Mouse (Mus musculus): ENCODE results near the gene Tspan4. TPM values are rescaled to one million over a fixed set of nuclear protein-coding genes. Genes with fewer than 3 reads are reported as not detected.
"Not testable (repeated sequence)": the region's sequence is repeated elsewhere in the genome, so short reads cannot be mapped to it uniquely, and the experiment has no call there.

Gene Tspan4
- polyA plus RNA-seq, 1 experiment from 2014 or later, result 49.7 TPM

- ATAC-seq (ENCODE audit: low read depth), result no peak
- Histone ChIP-seq H3K4me1 (replicated peaks) (peaks cover 78% of the 10 kb centered on the region), H3K27me3 (no peaks in the 10 kb centered on the region), H3K9me3 (replicated peaks) (no peaks in the 10 kb centered on the region), H3K36me3 (peaks cover 54% of the 10 kb centered on the region), H3K27ac (no peak overlapping the region), H3K4me3 (replicated peaks) (no peak overlapping the region), H3K9ac (no peak overlapping the region), H3K4me2 (no peak overlapping the region)
- no peak for DNase-seq
- 42% methylated on average over 6 of the region's 6 CpGs for WGBS (ENCODE audit: insufficient replicate concordance)
Measured at GRCm38 (mm10) chr7:141440613-141441012, 34.4 kb upstream of the Tspan4 start.

DNA sequence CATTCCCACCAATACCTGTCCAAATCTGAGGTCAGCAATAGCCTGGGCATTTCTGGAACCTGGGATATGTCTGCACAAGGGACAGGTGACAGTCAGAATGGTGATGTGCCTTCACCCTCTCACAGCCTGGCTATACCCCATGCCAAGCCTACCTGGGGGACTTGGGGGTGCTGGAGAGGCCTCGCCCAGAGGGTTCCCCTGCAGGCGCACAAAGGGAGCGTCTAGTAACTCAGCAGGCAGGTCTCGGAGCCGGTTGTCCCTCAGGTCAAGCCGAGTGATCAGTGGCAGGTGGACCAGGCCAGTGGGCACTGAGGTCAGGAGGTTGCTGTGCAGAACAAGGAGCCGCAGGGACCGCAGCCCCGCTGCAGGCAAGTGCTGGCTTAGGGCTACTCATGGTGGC, 33.6 kb upstream of the Tspan4 start:
- peaks cover 71% of the 10 kb centered on the region for H3K4me1 ChIP-seq (replicated peaks)
- DNase-seq (no peak), ATAC-seq (ENCODE audit: low read depth) (no peak)
- peak overlapping the region; percentile 97 for H3K4me2 ChIP-seq
- H3K27me3 ChIP-seq, result no peaks in the 10 kb centered on the region
- 92% methylated on average over 9 of the region's 9 CpGs for WGBS (ENCODE audit: insufficient replicate concordance)
- H3K9ac ChIP-seq, result peak overlapping the region; percentile 83
- peak overlapping the region; percentile 18; the same call in 1 of the 2 replicates for H3K27ac ChIP-seq
- H3K36me3 ChIP-seq, result peaks cover 54% of the 10 kb centered on the region
- no peaks in the 10 kb centered on the region for H3K9me3 ChIP-seq (replicated peaks)
- no peak overlapping the region; the same call in 1 of the 2 replicates for H3K4me3 ChIP-seq (replicated peaks)

DNA sequence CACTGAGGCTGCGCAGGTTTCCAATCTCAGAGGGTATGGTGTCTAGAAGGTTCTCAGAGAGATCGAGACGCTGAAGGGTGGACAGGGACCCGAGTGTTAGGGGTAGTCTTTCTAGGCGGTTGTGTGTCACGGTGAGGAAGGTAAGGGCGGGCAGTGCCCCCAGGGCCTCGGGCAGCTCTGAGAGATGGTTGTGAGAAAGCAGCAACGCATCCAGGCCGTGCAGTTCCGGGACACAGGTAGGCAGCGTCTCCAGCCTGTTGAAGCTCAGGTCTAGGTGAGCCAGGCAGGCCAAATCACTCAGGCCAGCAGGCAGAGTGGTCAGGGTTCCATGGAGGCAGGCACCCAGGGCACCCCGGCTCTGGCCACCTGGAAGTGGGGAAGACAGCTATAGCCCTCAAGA, 32.8 kb upstream of the Tspan4 start:
- Histone ChIP-seq H3K4me3 (replicated peaks) (peak overlapping the region; percentile 72), H3K36me3 (peaks cover 54% of the 10 kb centered on the region), H3K27ac (peak overlapping the region; percentile 79; the same call in 1 of the 2 replicates), H3K4me1 (replicated peaks) (peaks cover 69% of the 10 kb centered on the region), H3K9ac (peak overlapping the region; percentile 83), H3K9me3 (replicated peaks) (no peaks in the 10 kb centered on the region), H3K4me2 (peak overlapping the region; percentile 97), H3K27me3 (no peaks in the 10 kb centered on the region)
- 86% methylated on average over 13 of the region's 13 CpGs for WGBS (ENCODE audit: insufficient replicate concordance)
- ATAC-seq (ENCODE audit: low read depth), result no peak
- no peak for DNase-seq

GRCm38 (mm10) chr7:141443081-141443821, 31.8 kb upstream of the Tspan4 start:
- H3K9me3 ChIP-seq (replicated peaks), result no peaks in the 10 kb centered on the region
- H3K4me3 ChIP-seq (replicated peaks), result peak overlapping the region; percentile 72
- ATAC-seq (ENCODE audit: low read depth) (peak; percentile 15), DNase-seq (peak; percentile 42)
- peak overlapping the region; percentile 83 for H3K9ac ChIP-seq
- H3K27ac ChIP-seq, result peak overlapping the region; percentile 79
- H3K4me1 ChIP-seq (replicated peaks), result peaks cover 63% of the 10 kb centered on the region
- peak overlapping the region; percentile 97 for H3K4me2 ChIP-seq
- H3K36me3 ChIP-seq, result peaks cover 49% of the 10 kb centered on the region
- no peaks in the 10 kb centered on the region for H3K27me3 ChIP-seq
- WGBS (ENCODE audit: insufficient replicate concordance), result 19% methylated on average over 12 of the region's 12 CpGs

GRCm38 (mm10) chr7:141443828-141444237, 31.2 kb upstream of the Tspan4 start, which contains the start of gene Pidd1:
TSS of gene Pidd1 (minus strand) at chr7:141444025.
- under 1% methylated on average over 25 of the region's 25 CpGs for whole genome bisulfite sequencing (ENCODE audit: insufficient replicate concordance)

GRCm38 (mm10) chr7:141446374-141446773, 28.7 kb upstream of the Tspan4 start:
- H3K9me3 ChIP-seq (replicated peaks); H3K27me3 ChIP-seq; DNase-seq; ATAC-seq (ENCODE audit: low read depth): not testable (repeated sequence)
- Histone ChIP-seq H3K27ac (peak overlapping the region; percentile 90; the same call in 1 of the 2 replicates), H3K36me3 (peaks cover 49% of the 10 kb centered on the region), H3K9ac (peak overlapping the region; percentile 96), H3K4me1 (replicated peaks) (peaks cover 76% of the 10 kb centered on the region), H3K4me3 (replicated peaks) (peak overlapping the region; percentile 92), H3K4me2 (peak overlapping the region; percentile 76)
- 54% methylated on average over 3 of the region's 3 CpGs for WGBS (ENCODE audit: insufficient replicate concordance)

More at GRCm38 (mm10) chr7:141443828-141444237, 31.2 kb upstream of the Tspan4 start, which contains the start of gene Pidd1:
- Histone ChIP-seq H3K4me2 (peak within 1 kb of the TSS; percentile 97), H3K36me3 (peaks cover 49% of the 10 kb centered on the region), H3K4me3 (replicated peaks) (peak within 1 kb of the TSS; percentile 72), H3K4me1 (replicated peaks) (peaks cover 65% of the 10 kb centered on the region), H3K27ac (peak within 1 kb of the TSS; percentile 79), H3K27me3 (no peaks in the 10 kb centered on the region), H3K9ac (peak within 1 kb of the TSS; percentile 83), H3K9me3 (replicated peaks) (no peaks in the 10 kb centered on the region)
- peak; percentile 68 for ATAC-seq (ENCODE audit: low read depth)
- DNase-seq, result peak; percentile 78

GRCm38 (mm10) chr7:141447110-141447991, 27.7 kb upstream of the Tspan4 start, which contains the start of gene Rplp2:
TSS of gene Rplp2 (plus strand) at chr7:141447370.
- H3K9me3 ChIP-seq (replicated peaks), result no peaks in the 10 kb centered on the region
- peak within 1 kb of the TSS; percentile 76 for H3K4me2 ChIP-seq
- peak within 1 kb of the TSS; percentile 92 for H3K4me3 ChIP-seq (replicated peaks)
- ATAC-seq (ENCODE audit: low read depth) (peak; percentile 85), DNase-seq (peak; percentile 92)
- no peaks in the 10 kb centered on the region for H3K27me3 ChIP-seq
- H3K9ac ChIP-seq, result peak within 1 kb of the TSS; percentile 96
- H3K27ac ChIP-seq, result peak within 1 kb of the TSS; percentile 90
- WGBS (ENCODE audit: insufficient replicate concordance), result under 1% methylated on average over 63 of the region's 63 CpGs
- H3K4me1 ChIP-seq (replicated peaks), result peaks cover 75% of the 10 kb centered on the region
- H3K36me3 ChIP-seq, result peaks cover 49% of the 10 kb centered on the region

GRCm38 (mm10) chr7:141451928-141452327, 23.1 kb upstream of the Tspan4 start:
- Histone ChIP-seq H3K27me3 (no peaks in the 10 kb centered on the region), H3K9ac (peak overlapping the region; percentile 36), H3K4me3 (replicated peaks) (no peak overlapping the region), H3K4me1 (replicated peaks) (peaks cover 66% of the 10 kb centered on the region), H3K4me2 (0 out of 2 replicates have a peak overlapping the region, but pooled peaks have one; percentile 2), H3K36me3 (peaks cover 43% of the 10 kb centered on the region), H3K9me3 (replicated peaks) (no peaks in the 10 kb centered on the region), H3K27ac (peak overlapping the region; percentile 53)
- no peak for DNase-seq
- ATAC-seq (ENCODE audit: low read depth), result no peak

DNA sequence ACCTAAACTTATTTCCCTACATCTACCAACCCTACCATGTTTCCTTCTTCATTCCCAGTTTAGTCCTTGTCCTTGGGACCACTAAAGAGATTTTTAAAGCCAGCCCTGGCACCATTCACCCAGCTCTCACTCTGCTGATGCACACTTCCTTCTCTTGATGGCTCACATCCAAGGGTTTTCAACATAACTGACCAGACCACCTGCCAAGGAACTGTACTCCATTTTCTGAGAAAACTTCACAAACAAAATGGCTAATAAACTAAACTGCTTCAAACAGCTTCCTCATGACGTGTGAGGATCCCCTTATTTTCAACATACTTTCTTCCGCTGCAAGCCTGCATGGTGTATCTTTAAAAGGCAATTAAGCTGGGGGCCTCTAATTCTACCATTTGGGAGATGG, 21.4 kb upstream of the Tspan4 start:
- Histone ChIP-seq H3K4me1 (replicated peaks) (peaks cover 66% of the 10 kb centered on the region), H3K9ac (no peak overlapping the region), H3K9me3 (replicated peaks) (no peaks in the 10 kb centered on the region), H3K4me3 (replicated peaks) (no peak overlapping the region), H3K27ac (no peak overlapping the region), H3K27me3 (0 out of 2 replicates have a peak, but pooled peaks cover 1% of the 10 kb centered on the region), H3K36me3 (peaks cover 37% of the 10 kb centered on the region), H3K4me2 (no peak overlapping the region)
- no peak for ATAC-seq (ENCODE audit: low read depth)
- no peak for DNase-seq
- 64% methylated on average over 2 of the region's 2 CpGs for WGBS (ENCODE audit: insufficient replicate concordance)

DNA sequence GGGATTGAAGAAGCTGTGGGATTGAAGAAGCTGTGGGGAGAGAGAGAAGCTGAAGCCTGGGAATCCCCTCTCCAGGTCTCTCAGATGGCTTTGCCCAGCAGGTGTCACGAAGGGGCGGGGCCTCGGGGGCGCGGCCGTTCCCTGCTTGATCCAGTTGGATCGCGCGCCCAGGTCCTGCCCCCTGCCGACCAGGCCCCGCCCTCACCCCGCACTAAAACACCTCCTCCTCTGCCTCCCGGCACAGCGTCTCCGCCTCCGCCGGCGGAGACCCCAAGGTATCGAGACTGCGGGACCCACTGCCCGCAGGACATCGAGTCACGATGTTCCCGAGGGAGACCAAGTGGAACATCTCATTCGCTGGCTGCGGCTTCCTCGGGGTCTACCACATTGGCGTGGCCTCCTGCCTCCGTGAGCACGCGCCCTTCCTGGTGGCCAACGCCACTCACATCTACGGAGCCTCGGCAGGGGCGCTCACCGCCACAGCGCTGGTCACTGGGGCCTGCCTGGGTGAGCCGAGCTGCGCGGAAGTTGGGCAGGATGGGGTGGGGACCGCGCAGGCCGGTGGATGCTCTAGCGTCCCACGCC, 20.0 kb upstream of the Tspan4 start, which contains the start of gene Pnpla2:
TSS of gene Pnpla2 (plus strand) at position 232 of the 585 bp plus-strand sequence.
- Histone ChIP-seq H3K27me3 (peaks cover 15% of the 10 kb centered on the region), H3K36me3 (peaks cover 23% of the 10 kb centered on the region), H3K9me3 (replicated peaks) (no peaks in the 10 kb centered on the region), H3K4me1 (replicated peaks) (peaks cover 52% of the 10 kb centered on the region), H3K9ac (peak within 1 kb of the TSS; percentile 84), H3K4me2 (peak within 1 kb of the TSS; percentile 100), H3K27ac (peak within 1 kb of the TSS; percentile 91), H3K4me3 (replicated peaks) (peak within 1 kb of the TSS; percentile 84)
- peak; percentile 88 for ATAC-seq (ENCODE audit: low read depth)
- under 1% methylated on average over 41 of the region's 45 CpGs for WGBS (ENCODE audit: insufficient replicate concordance)
- DNase-seq, result peak; percentile 93
